Mouse (Mus musculus): ENCODE measurements at regions not wholly inside any gene's neighbourhood (a gene's known extent, or its start where the extent isn't known, plus 50 kb on each side); places are given as distances from the start of the nearest gene placed in this dataset.

- no peak for DNase-seq (ENCODE audit: low read depth, low spot score)
Observed at GRCm38 (mm10) chr15:93094202-93095135, 180.5 kb downstream of the Gxylt1 start.

DNA sequence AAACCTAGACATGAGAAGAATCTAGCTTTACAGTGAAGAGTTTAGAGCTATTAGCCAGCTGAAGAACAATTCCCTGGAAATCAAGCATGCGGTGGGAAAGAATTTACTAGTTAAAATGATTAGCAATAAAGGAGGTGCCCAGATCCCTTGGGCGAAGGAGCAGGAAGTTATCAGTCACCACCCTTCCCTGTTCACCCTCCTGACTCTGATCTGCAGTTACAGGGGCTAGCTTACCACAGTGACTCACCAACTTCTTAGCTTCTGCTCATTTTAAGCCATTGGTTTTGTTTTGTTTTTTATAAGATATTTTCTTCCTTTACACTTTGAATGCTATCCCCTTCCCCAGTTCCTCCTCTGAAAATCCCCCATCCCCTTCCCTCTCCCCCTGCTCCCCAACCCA is 183.6 kb downstream of the Gxylt1 start:
- no peak for DNase-seq (ENCODE audit: low read depth, low spot score)

DNA sequence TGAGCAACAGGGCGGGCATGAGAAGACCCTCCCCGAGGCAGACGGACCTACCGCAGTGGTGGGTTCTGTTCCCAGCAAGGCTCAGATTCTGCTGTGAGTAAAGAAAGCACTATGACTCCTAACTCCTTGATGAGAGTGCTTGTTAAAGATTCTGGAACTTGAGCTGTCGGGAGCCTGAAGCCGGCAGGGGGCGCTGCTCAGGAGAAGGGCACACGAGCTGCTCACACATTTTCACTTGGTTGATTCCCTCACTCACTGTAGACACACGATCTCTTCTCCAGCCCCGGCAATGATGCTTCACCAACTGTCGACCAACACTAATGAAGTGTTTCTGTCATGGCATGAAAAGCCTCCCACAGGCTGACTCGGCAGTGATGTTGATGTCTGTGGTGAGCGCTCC is 185.6 kb downstream of the Gxylt1 start:
- DNase-seq (ENCODE audit: low read depth, low spot score) = peak; percentile 80

- no peak for DNase-seq (ENCODE audit: low read depth, low spot score)
Observed at GRCm38 (mm10) chr15:93084967-93085617, 189.9 kb downstream of the Gxylt1 start.

GRCm38 (mm10) chr15:93074070-93074469 is 200.9 kb downstream of the Gxylt1 start:
- no peak for DNase-seq (ENCODE audit: low read depth, low spot score)

GRCm38 (mm10) chr15:93062213-93063131 is 212.5 kb downstream of the Gxylt1 start:
- DNase-seq (ENCODE audit: low read depth, low spot score) = no peak

GRCm38 (mm10) chr15:93053471-93053870 is 221.5 kb downstream of the Gxylt1 start:
- peak; percentile 60 for DNase-seq (ENCODE audit: low read depth, low spot score)

GRCm38 (mm10) chr15:93027185-93027584 is 247.8 kb downstream of the Gxylt1 start:
- peak; percentile 20 for DNase-seq (ENCODE audit: low read depth, low spot score)

DNA sequence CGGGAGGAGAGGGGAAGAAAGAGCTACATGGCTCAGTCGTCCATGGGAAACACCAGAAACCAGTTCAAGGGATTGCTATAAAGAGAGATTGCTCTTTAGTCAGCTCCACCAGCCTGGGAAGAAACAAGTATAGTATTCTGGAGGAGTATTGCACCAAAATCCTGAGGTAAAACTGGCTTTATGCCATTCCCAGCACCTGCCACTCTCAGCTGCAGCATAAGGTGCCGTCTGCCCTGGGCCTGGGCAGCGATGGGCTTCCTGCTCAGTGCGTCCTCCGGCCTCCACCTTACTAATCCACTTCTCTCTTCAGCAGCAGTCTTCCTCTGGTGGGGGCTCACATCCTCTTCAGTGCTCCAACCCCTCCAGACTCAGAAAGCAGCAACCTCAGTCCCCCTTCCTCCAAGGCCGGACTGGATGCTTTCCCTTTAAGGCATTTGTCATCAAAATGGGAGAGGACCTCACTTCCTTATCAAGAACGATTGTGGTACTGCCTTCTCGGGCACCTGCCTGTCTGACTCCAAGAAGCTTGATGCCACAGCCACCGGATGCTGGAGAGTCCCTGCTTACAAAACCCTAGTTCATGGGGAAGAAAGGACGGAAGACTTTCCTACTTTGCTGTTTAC is 248.4 kb downstream of the Gxylt1 start:
- no peak for DNase-seq (ENCODE audit: low read depth, low spot score)

DNA sequence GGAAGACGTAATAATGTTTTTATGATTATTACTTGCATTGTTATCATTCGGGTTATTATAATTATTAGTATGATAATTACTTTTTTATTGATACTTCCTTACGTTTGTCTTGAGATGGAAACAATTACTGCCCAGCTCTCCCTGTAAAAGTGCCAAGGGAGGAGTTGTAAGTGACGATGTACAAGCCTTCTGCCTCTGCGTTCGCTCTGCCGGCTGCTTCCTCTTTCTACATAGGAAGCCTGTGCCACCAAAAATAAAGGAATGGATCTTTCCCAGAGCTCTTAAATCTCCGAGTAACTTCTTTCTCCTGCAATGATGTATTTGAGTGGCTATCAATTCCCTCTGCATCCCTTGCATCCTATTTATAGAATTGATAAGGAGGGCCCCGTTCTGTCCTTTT is 249.2 kb downstream of the Gxylt1 start:
- DNase-seq (ENCODE audit: low read depth, low spot score) = no peak

- DNase-seq (ENCODE audit: low read depth, low spot score) = peak; percentile 52
Observed at GRCm38 (mm10) chr15:93024171-93024570, 250.8 kb downstream of the Gxylt1 start.

DNA sequence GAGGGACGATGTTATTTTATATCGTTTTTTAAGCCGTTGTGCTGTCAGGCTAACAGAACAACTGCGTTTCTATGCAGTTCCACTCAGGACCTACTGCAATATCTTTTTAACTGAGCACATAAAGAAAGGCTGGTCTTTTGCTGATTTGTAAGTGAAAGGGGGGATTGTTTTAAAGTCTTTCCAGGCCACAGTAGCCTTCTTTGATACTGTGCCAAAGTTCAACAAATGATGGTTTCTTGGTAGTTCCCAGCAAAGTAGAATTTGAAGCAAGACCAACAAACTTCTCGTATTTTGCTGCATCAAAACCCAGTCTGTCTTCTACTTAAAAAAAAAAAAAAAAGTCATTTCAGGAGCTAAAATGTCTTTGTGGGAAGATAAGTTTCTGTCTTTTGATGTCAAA is 263.8 kb downstream of the Gxylt1 start:
- DNase-seq (ENCODE audit: low read depth, low spot score) = no peak

DNA sequence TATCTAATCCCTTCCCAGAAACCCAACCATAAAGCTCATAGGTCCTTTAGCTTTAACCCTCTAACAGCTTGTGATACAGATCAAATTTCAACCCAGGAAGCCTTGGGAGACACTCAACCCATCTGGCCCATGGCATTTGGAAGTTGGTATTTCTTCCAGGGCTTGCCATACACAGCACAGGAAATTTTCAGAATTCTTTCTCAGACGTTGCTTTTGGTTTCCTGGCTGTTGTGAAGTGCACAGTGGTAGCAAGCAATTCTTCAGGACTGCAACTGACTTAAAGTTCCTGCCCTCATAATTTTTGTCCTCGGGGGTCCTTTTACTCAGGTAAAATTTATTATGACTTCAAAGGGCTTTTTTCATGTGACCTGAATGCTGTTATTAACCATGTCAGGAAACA is 264.4 kb downstream of the Gxylt1 start:
- no peak for DNase-seq (ENCODE audit: low read depth, low spot score)

DNA sequence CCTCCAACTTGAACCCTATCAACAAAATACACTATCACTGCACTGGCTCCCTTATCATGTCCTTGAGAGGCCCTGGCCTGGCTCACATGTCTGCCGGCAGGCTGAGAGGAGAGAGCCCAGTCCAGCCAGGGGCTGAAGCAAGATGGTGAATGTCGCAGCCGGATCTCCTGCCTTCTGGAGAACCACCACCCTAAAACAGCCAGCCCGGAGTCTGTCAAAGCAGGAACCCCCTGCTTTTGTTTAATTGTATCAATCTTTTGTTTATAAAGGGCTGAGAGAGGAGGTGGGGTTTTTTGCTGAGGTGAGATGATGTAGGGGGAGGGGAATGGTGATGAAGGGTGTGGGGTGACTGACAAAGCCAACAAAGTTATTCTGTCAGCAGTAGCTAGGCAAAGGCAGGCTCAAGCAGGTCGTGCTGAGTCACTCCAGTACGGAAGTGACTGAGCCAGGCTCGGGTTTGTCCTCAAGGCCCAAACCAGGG is 269.2 kb downstream of the Gxylt1 start:
- DNase-seq (ENCODE audit: low read depth, low spot score) = peak; percentile 95

DNA sequence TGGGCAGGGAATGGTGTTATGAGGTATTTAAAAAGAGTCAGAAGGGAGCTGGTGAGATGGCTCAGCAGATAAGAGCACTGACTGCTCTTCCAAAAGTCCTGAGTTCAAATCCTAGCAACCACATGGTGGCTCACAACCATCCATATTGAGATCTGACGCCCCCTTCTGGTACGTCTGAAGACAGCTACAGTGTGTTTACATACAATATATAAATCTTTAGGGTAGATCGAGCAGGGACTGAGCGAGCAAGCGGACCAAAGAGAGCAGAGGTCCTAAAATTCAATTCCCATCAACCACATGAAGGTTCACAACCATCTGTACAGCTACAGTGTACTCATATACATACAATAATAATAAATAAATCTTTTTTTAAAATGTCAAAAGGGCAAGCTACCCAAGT is 269.8 kb downstream of the Gxylt1 start:
- DNase-seq (ENCODE audit: low read depth, low spot score) = peak; percentile 53

DNA sequence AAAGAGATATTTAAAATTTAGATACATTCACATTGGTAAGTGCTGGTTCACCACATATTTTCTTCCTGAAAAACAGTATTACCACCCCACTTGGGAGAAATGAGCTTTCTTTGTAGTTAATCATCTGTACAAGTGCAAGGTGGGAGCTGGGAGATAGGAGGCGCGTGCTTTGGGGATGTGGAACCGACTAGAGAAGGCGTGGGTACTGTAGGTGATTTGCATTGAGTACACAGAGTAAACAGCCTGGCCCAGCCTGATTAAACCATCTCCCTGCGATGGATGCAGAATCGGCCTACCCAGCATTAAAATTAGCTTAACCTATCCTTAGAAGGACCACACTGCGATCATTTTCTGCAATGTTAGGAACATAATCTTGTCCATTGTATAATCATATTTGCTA is 270.4 kb downstream of the Gxylt1 start:
- DNase-seq (ENCODE audit: low read depth, low spot score) = peak; percentile 49

DNA sequence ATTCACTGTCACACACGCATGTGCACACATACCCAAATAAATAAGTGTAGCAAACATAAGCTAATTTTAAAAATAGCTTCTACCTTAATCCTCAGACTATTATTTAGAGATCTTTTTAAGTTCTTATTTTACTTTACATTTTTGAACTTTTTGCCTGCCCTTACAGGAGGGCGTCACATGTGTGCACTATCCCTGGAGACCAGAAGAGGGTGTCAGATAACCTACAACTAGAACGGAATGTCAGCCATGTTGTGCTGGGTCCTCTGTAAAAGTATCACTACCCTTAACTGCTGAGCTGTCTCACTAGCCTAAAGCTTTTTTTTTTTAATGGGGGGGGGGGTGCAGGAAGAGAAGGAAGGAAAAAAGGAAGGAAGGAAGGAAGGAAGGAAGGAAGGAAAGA is 271.7 kb downstream of the Gxylt1 start:
- DNase-seq (ENCODE audit: low read depth, low spot score) = peak; percentile 70

DNA sequence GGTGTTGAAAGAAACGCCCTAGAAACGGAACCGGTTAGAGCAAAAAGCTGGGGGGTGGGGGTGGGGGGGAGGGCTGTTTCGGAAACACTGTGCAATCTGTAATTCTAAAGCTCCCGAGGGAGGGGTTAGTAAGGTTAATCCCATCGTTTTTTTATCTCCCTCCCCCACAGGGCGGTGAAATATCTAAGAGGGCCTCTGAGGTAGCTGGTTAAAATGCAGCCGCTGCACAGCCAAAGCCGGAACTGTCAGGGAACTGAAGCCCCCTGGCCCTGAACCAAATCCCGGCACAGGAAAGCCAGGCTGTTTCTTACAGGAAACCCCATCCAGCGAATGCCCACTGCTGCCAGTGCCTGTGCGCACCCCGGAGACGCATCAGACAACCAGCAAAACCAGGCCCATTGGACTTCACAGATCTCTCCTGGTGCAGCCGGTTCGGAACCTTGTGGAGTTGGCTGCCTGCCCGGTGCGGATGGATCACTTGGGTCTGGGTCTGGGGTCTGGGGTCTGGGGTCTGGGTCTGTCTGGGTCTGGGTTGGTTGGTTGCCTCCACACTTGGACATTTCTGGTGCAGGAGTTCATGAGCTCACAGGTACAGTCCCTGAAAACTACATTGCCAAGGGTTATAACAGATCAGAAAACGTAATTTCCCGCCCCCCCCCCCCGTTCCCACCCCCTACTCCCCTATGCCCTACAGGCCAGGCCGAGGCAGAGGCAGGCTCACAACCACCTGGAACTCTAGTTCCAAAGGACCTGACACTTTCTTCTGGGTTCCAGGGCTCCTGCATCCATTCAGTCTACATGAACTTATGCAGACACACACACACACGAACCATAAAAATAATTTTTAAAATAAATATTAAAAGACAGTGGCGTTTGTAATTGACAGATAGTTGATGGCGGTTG is 272.7 kb downstream of the Gxylt1 start:
- peak; percentile 70 for DNase-seq (ENCODE audit: low read depth, low spot score)

GRCm38 (mm10) chr15:93001346-93002001 is 273.5 kb downstream of the Gxylt1 start:
- peak; percentile 56 for DNase-seq (ENCODE audit: low read depth, low spot score)

DNA sequence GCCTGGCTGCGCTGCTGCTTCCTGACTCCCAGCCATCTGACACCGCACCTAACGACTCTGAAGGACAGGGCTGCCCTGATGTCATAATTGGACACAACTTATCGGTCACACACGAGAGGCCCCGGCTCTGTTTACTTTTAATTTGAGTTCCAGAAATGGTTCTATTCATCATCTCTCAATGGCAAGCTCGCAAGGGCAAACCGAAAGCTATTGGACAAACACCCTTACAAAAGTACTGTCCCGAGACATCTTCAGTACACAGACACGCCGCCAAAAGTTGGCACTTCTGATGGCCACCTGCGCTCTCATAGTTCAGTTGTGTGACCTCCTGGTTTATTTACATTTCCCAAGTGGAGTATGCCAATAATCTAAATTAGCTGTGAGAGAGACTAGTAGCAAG is 274.9 kb downstream of the Gxylt1 start:
- DNase-seq (ENCODE audit: low read depth, low spot score) = no peak

All from ZHBTc4 (cell line).